Mouse (Mus musculus) liver, embryonic 16.5 days (tissue): Measurements from ENCODE around the gene Rgs10. TPM values are rescaled to one million over a fixed set of nuclear protein-coding genes. Genes with fewer than 3 reads are reported as not detected.

ENCODE experiments used
- ATAC-seq: fragments of 200-750 bp; cut with Nextera tagmentation; 2 replicates; pipeline ENCODE4 v1.8.0; 2017; ENCODE audit warnings: low read depth, mild to moderate bottlenecking, moderate number of reproducible peaks, moderate library complexity
- H3K27ac ChIP-seq: fragments of 300-500 bp; sonication (generic); 2 replicates; pipeline ENCODE4 v1.5.1; 2014; ENCODE audit warnings: mild to moderate bottlenecking, low read length
- H3K27me3 ChIP-seq: fragments of 300-500 bp; sonication (generic); 2 replicates; pipeline ENCODE4 v1.6.1; 2014; ENCODE audit warnings: low read depth, low read length, mixed read lengths; ENCODE audit not compliant: control insufficient read depth, insufficient read depth
- H3K36me3 ChIP-seq: fragments of 300-500 bp; sonication (generic); 2 replicates; pipeline ENCODE4 v1.6.1; 2014; ENCODE audit warnings: mild to moderate bottlenecking; ENCODE audit not compliant: control insufficient read depth, insufficient read depth
- H3K4me1 ChIP-seq: fragments of 300-500 bp; sonication (generic); 2 replicates; pipeline ENCODE4 v1.6.1; 2014; ENCODE audit warnings: low read depth, low read length, mixed read lengths; ENCODE audit not compliant: control insufficient read depth
- H3K4me2 ChIP-seq: fragments of 300-500 bp; sonication (generic); 2 replicates; pipeline ENCODE4 v1.6.1; 2014; ENCODE audit warnings: low read depth, low read length, mixed read lengths
- H3K4me3 ChIP-seq: fragments of 300-500 bp; sonication (generic); 2 replicates; pipeline ENCODE4 v1.5.1; 2014; ENCODE audit warnings: low read depth, mild to moderate bottlenecking, low read length
- H3K9ac ChIP-seq: fragments of 300-500 bp; sonication (generic); 2 replicates; pipeline ENCODE4 v1.6.1; 2014; ENCODE audit warnings: low read depth, low read length
- H3K9me3 ChIP-seq: fragments of 300-500 bp; sonication (generic); replicated peaks from 2 replicates; pipeline ENCODE4 v1.6.1; 2016; ENCODE audit warnings: low read length; ENCODE audit not compliant: control insufficient read depth
- WGBS: fragments of 180-500 bp; shearing (Covaris S2); extraction: QIAGEN DNeasy Blood & Tissue Kit; methylation state at CpG from one replicate; pipeline ENCODE4 v1.1.7; 2014; ENCODE audit not compliant: insufficient replicate concordance; 5-methylcytosine and 5-hydroxymethylcytosine counted together
- polyA plus RNA-seq: library from polyadenylated mRNA; unstranded; fragments of >200 nt; fragmentation: Nextera tagmentation; extraction: Ambion mirVana; gene quantifications from 2 replicates; pipeline ENCODE4 v1.2.1, GENCODE M21; 2015

Gene Rgs10
- polyA plus RNA-seq, 1 experiment from 2014 or later = 27.6 TPM

- no peaks in the 10 kb centered on the region for H3K4me1 ChIP-seq
- H3K9ac ChIP-seq = no peak overlapping the region
- no peak for ATAC-seq
- H3K27me3 ChIP-seq = no peaks in the 10 kb centered on the region
- no peaks in the 10 kb centered on the region for H3K36me3 ChIP-seq
- no peak overlapping the region for H3K27ac ChIP-seq
- H3K4me2 ChIP-seq = no peak overlapping the region
- 61% methylated on average over 9 of the region's 9 CpGs for WGBS
- no peak overlapping the region for H3K4me3 ChIP-seq
- no peaks in the 10 kb centered on the region for H3K9me3 ChIP-seq
Observed at GRCm38 (mm10) chr7:128359741-128360140, 58.8 kb downstream of the Rgs10 start.

GRCm38 (mm10) chr7:128359164-128359563, 59.4 kb downstream of the Rgs10 start:
- H3K9ac ChIP-seq = no peak overlapping the region
- H3K4me1 ChIP-seq = no peaks in the 10 kb centered on the region
- no peak overlapping the region for H3K27ac ChIP-seq
- WGBS = 33% methylated on average over 7 of the region's 7 CpGs
- ATAC-seq = no peak
- no peak overlapping the region for H3K4me2 ChIP-seq
- H3K36me3 ChIP-seq = no peaks in the 10 kb centered on the region
- H3K4me3 ChIP-seq = no peak overlapping the region
- no peaks in the 10 kb centered on the region for H3K9me3 ChIP-seq
- H3K27me3 ChIP-seq = no peaks in the 10 kb centered on the region

GRCm38 (mm10) chr7:128358741-128359140, 59.8 kb downstream of the Rgs10 start:
- no peak for ATAC-seq
- Histone ChIP-seq H3K9me3 (no peaks in the 10 kb centered on the region), H3K4me3 (no peak overlapping the region)

GRCm38 (mm10) chr7:128356868-128357755, 61.4 kb downstream of the Rgs10 start:
- no peaks in the 10 kb centered on the region for H3K36me3 ChIP-seq
- ATAC-seq = no peak
- H3K4me3 ChIP-seq = no peak overlapping the region
- WGBS = 45% methylated on average over 9 of the region's 9 CpGs
- H3K27me3 ChIP-seq = no peaks in the 10 kb centered on the region
- no peak overlapping the region for H3K27ac ChIP-seq
- H3K9ac ChIP-seq = no peak overlapping the region
- no peak overlapping the region for H3K4me2 ChIP-seq
- no peaks in the 10 kb centered on the region for H3K9me3 ChIP-seq
- H3K4me1 ChIP-seq = no peaks in the 10 kb centered on the region

More at GRCm38 (mm10) chr7:128358741-128359140, 59.8 kb downstream of the Rgs10 start:
- H3K27ac ChIP-seq = no peak overlapping the region
- no peak overlapping the region for H3K9ac ChIP-seq
- no peaks in the 10 kb centered on the region for H3K36me3 ChIP-seq
- H3K27me3 ChIP-seq = no peaks in the 10 kb centered on the region
- H3K4me1 ChIP-seq = no peaks in the 10 kb centered on the region
- 63% methylated on average over 9 of the region's 9 CpGs for WGBS
- H3K4me2 ChIP-seq = no peak overlapping the region

GRCm38 (mm10) chr7:128355463-128355862, 63.1 kb downstream of the Rgs10 start:
- no peaks in the 10 kb centered on the region for H3K4me1 ChIP-seq
- WGBS = 72% methylated on average over 5 of the region's 5 CpGs
- no peaks in the 10 kb centered on the region for H3K36me3 ChIP-seq
- H3K9ac ChIP-seq = no peak overlapping the region
- no peaks in the 10 kb centered on the region for H3K9me3 ChIP-seq
- ATAC-seq = no peak
- H3K27me3 ChIP-seq = no peaks in the 10 kb centered on the region
- H3K4me3 ChIP-seq = no peak overlapping the region
- no peak overlapping the region for H3K27ac ChIP-seq
- H3K4me2 ChIP-seq = no peak overlapping the region

GRCm38 (mm10) chr7:128352721-128353120, 65.8 kb downstream of the Rgs10 start:
- H3K36me3 ChIP-seq = no peaks in the 10 kb centered on the region
- no peaks in the 10 kb centered on the region for H3K4me1 ChIP-seq
- no peak for ATAC-seq
- H3K27ac ChIP-seq = no peak overlapping the region
- H3K9ac ChIP-seq = no peak overlapping the region
- no peaks in the 10 kb centered on the region for H3K27me3 ChIP-seq
- WGBS = 49% methylated on average over 3 of the region's 3 CpGs
- no peaks in the 10 kb centered on the region for H3K9me3 ChIP-seq
- no peak overlapping the region for H3K4me3 ChIP-seq
- no peak overlapping the region for H3K4me2 ChIP-seq

- ATAC-seq = no peak
- Histone ChIP-seq H3K36me3 (no peaks in the 10 kb centered on the region), H3K4me2 (no peak overlapping the region), H3K27me3 (no peaks in the 10 kb centered on the region), H3K9me3 (no peaks in the 10 kb centered on the region), H3K9ac (no peak overlapping the region), H3K4me3 (no peak overlapping the region), H3K4me1 (no peaks in the 10 kb centered on the region), H3K27ac (no peak overlapping the region)
- 67% methylated on average over 3 of the region's 5 CpGs for WGBS
Observed at GRCm38 (mm10) chr7:128351176-128351575, 67.4 kb downstream of the Rgs10 start.

GRCm38 (mm10) chr7:128350316-128350715, 68.2 kb downstream of the Rgs10 start:
- no peak overlapping the region for H3K27ac ChIP-seq
- H3K4me2 ChIP-seq = no peak overlapping the region
- WGBS = 62% methylated on average over 7 of the region's 7 CpGs
- H3K9ac ChIP-seq = no peak overlapping the region
- H3K4me3 ChIP-seq = no peak overlapping the region
- H3K27me3 ChIP-seq = no peaks in the 10 kb centered on the region
- no peaks in the 10 kb centered on the region for H3K4me1 ChIP-seq
- ATAC-seq = no peak
- no peaks in the 10 kb centered on the region for H3K36me3 ChIP-seq
- H3K9me3 ChIP-seq = no peaks in the 10 kb centered on the region

GRCm38 (mm10) chr7:128349751-128350150, 68.8 kb downstream of the Rgs10 start:
- no peaks in the 10 kb centered on the region for H3K36me3 ChIP-seq
- ATAC-seq = no peak
- 60% methylated on average over 4 of the region's 4 CpGs for WGBS
- no peaks in the 10 kb centered on the region for H3K4me1 ChIP-seq
- H3K4me3 ChIP-seq = no peak overlapping the region
- no peak overlapping the region for H3K4me2 ChIP-seq
- no peaks in the 10 kb centered on the region for H3K9me3 ChIP-seq
- H3K9ac ChIP-seq = no peak overlapping the region
- H3K27ac ChIP-seq = no peak overlapping the region
- no peaks in the 10 kb centered on the region for H3K27me3 ChIP-seq
